Mouse (Mus musculus) CH12.LX (cell line): ENCODE results near the gene Ttc29.

ENCODE experiments used
- CHD1 ChIP-seq: IDR thresholded peaks from 2 replicates; pipeline ENCODE4 v1.6.1; 2012; ENCODE audit warnings: low read depth, low read length, improper control_type of control experiment, inconsistent platforms
- E2F4 ChIP-seq: IDR thresholded peaks from 2 replicates; pipeline ENCODE4 v1.6.1; 2011; ENCODE audit warnings: low read depth, low read length, improper control_type of control experiment; ENCODE audit not compliant: insufficient replicate concordance
- HCFC1 ChIP-seq: IDR thresholded peaks from 2 replicates; pipeline ENCODE4 v1.6.1; 2012; ENCODE audit warnings: low read depth, mild to moderate bottlenecking, inconsistent platforms, low read length, improper control_type of control experiment
- IRF4 ChIP-seq: IDR thresholded peaks from 2 replicates; pipeline ENCODE4 v1.6.1; 2014; ENCODE audit warnings: low read depth, mild to moderate bottlenecking, inconsistent platforms, low read length, improper control_type of control experiment
- MXI1 ChIP-seq: IDR thresholded peaks from 2 replicates; pipeline ENCODE4 v1.6.1; 2011; ENCODE audit warnings: mild to moderate bottlenecking, low read depth, low read length, improper control_type of control experiment
- POLR2A ChIP-seq: IDR thresholded peaks from 2 replicates; pipeline ENCODE4 v1.6.1; 2011; ENCODE audit warnings: low read depth, mild to moderate bottlenecking, improper control_type of control experiment, low read length
- ZKSCAN1 ChIP-seq: IDR thresholded peaks from 2 replicates; pipeline ENCODE4 v1.6.1; 2012; ENCODE audit warnings: low read depth, inconsistent platforms, low read length, improper control_type of control experiment, borderline replicate concordance

DNA sequence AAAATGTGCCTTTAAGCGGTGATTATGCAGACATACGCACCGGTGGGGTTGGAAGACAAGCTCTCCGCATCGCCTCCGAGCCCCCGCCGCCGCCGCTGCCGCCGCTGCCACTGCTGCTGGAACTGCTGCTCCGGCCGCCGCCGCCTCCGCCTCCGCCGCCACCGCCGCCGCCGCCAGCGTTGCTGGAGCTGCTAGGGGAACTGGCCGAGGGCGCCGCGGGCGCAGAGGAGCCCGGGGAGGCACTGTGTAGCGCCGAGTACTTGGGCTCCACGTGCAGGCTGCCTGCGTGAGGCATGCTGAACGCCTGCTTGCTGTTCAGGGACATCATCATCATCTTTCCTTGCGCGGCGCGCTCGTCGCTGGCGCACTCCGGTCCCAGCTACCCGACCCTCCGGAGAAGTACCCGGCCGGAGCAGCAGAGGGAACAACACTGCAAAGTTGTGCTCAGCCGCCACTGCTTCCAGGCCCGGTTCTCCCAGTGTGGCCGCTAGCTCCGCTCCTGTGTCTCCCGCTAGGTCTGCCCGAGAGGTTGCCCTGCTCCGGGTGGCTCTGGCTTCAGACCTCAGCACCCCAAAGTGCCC lies 223.1 kb downstream of the Ttc29 start, which contains the start of gene Pou4f2:
- no peak for TF ChIP-seq IRF4
- TF ChIP-seq POLR2A = no peak
- TF ChIP-seq MXI1 = no peak
- no peak for TF ChIP-seq ZKSCAN1
- TF ChIP-seq HCFC1 = no peak
- no peak for TF ChIP-seq E2F4
- TF ChIP-seq CHD1 = no peak
